Mouse (Mus musculus): Measurements from ENCODE around the gene Mid1.
"Not testable (repeated sequence)": the region's sequence is repeated elsewhere in the genome, so short reads cannot be mapped to it uniquely, and the experiment has no call there.

The Mid1 gene

GRCm38 (mm10) chrX:169989691-169990631 lies 305.0 kb downstream of the Mid1 start:
- peak; percentile 80 for DNase-seq

DNA sequence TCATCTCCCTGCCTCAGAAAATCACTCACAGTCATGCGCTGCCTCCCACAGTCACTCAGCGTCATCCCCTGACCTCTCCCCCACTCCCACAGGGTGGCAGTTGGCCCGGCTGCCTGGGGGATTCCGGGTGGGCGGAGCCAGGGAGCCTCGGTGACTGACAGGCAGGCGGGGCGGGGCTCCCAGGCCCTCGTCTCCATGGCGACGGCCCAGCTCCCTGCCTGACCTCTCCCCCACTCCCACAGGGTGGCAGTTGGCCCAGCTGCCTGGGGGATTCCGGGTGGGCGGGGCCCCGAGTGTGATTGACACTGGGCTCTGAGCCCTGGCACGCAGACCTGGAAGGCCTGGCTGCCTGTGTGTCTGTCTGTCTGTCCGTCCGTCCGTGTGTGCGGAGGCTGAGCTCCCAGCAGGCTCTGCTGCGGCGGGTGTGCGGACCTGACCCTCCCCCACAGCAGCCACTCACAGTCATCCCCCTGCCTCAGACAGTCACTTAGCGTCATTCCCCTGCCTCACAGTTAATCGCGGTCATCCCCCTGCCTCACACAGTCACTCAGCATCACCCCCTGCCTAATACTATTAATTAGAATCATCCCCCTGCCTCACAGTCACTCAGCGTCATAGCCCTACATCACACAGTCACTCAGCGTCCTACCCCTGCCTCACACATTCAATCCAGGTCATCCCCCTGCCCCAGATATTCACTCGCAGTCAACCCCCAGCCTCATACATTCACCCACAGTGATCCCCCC lies 306.3 kb downstream of the Mid1 start:
- peak; percentile 96 for DNase-seq

DNA sequence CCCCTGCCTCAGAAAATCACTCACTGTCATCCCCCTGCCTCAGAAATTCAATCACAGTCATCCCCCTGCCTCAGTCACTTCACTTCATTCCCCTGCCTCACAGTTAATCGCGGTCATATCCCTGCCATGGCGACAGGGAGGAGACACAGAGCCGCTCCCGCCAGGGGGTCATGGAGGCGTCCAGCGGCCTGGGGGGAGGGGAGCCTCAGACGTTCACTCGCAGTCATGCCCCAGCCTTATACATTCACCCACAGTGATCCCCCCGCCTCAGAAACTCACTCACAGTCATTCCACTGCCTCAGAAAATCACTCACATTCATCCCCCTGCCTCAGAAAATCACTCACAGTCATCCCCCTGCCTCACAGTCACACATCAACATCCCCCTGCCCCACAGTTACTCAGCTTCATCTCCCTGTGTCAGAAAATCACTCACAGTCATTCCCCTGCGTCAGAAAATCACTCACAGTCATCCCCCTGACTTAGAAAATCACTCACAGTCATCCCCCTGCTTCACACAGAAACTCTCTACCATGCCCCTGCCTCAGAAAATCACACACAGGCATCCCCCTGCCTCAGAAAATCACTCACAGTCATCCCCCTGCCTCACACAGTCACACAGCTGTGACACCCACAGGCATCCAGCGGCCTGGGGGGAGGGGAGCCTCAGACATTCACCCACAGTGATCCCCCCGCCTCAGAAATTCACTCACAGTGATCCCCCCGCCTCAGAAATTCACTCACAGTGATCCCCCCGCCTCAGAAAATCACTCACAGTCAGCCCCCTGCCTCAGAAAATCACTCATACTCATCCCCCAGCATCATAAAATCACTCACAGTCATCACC lies 307.3 kb downstream of the Mid1 start:
- DNase-seq, result peak; percentile 72

- DNase-seq, result peak; percentile 69
Measured at GRCm38 (mm10) chrX:169992951-169993547, 308.1 kb downstream of the Mid1 start.

DNA sequence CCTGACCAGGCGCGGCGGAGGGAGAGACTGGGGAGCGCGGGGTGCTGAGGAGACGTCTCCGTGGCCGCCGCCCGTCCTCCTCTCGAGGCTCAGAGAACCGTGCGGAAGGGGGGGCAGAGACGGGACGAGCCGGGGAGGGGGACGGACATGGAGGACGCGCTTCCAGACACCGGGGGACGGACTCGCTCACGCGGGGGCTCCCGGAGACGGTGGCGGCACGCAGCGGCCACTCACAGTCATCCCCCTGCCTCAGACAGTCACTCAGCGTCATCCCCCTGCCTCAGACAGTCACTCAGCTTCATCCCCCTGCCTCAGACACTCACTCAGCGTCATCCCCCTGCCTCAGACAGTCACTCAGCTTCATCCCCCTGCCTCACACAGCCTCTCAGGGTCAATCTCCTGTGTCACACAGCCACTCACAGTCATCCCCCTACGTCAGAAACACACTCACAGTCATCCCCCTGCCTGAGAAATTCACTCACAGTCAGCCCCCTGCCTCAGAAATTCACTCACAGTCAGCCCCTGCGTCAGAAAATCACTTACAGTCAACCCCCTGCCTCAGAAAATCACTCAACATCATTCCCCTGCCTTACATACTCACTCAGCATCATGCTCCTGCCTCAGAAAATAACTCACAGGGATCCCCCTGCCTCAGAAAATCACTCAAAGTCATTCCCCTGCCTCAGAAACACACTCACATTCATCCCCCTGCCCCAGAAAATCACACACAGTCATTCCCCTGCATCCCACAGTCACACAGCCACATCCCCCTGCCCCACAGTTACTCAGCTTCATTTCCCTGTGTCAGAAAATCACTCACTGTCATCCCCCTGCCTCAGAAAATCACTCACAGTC lies 309.2 kb downstream of the Mid1 start:
- DNase-seq, result peak; percentile 71

- DNase-seq, result not testable (repeated sequence)
Measured at GRCm38 (mm10) chrX:169994866-169995711, 310.1 kb downstream of the Mid1 start.

DNA sequence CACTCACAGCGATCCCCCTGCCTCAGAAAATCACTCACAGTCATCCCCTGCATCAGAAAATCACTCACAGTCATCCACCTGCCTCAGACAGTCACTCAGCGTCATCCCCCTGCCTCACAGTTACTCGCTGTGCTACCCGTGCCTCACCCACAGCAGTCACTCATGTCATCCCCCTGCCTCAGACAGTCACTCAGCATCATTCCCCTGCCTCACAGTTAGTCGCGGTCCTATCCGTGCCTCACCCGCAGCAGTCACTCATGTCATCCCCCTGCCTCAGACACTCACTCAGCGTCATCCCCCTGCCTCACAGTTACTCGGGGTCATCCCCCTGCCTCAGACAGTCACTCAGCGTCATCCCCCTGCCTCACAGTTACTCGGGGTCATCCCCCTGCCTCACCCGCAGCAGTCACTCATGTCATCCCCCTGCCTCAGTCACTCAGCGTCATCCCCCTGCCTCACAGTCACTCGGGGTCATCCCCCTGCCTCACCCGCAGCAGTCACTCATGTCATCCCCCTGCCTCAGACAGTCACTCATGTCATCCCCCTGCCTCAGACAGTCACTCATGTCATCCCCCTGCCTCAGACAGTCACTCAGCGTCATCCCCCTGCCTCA lies 311.0 kb downstream of the Mid1 start:
- DNase-seq, result peak; percentile 52

DNA sequence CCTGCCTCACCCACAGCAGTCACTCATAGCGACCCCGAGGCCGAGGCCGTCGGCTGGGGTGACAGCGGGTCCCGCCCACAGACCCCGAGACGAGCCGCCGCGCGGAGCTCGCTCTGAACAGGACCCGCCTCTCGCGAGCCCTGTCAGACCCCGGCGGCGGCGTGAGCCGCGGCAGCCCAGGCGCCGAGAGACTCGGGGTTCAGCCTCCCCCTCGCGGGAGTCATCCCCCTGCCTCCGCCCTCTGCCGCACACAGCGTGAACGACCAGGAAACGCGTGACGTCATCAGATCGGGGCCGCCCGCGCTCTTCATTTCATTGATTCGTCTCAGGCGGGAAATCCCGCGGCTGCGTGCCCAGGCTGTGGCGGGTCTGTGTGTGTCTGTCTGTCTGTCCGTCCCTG lies 311.9 kb downstream of the Mid1 start:
- DNase-seq, result peak; percentile 88

- DNase-seq, result not testable (repeated sequence)
Measured at GRCm38 (mm10) chrX:169997456-169997853, 312.5 kb downstream of the Mid1 start.

DNA sequence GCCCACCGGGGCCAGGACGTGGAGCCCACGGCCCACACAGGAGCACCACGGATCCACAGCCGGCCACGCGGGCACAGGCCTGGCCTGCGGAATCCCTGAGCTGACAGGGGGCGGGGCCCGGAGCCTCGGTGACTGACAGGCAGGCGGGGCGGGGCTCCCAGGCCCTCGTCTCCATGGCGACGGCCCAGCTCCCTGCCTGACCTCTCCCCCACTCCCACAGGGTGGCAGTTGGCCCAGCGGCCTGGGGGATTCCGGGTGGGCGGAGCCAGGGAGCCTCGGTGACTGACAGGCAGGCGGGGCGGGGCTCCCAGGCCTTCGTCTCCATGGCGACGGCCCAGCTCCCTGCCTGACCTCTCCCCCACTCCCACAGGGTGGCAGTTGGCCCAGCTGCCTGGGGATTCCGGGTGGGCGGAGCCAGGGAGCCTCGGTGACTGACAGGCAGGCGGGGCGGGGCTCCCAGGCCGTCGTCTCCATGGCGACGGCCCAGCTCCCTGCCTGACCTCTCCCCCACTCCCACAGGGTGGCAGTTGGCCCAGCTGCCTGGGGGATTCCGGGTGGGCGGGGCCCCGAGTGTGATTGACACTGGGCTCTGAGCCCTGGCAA lies 313.0 kb downstream of the Mid1 start:
- DNase-seq, result peak; percentile 98

- DNase-seq, result not testable (repeated sequence)
Measured at GRCm38 (mm10) chrX:169998559-169999219, 313.7 kb downstream of the Mid1 start.

DNA sequence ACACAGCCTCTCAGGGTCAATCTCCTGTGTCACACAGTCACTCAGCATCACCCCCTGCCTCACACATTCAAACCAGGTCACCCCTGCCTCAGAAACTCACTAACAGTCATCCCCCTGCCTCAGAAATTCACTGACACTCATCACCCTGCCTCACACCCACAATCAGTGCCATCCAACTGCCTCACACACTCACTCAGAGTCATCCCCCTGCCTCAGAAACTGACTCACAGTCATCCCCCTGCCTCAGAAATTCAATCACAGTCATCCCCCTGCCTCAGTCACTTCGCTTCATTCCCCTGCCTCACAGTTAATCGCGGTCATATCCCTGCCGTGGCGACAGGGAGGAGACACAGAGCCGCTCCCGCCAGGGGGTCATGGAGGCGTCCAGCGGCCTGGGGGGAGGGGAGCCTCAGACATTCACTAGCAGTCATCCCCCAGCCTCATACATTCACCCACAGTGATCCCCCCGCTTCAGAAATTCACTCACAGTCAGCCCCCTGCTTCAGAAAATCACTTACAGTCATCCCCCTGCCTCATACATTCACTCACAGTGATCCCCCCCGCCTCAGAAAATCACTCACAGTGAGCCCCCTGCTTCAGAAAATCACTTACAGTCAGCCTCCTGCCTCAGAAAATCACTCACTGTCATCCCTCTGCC lies 314.4 kb downstream of the Mid1 start:
- peak; percentile 81 for DNase-seq

DNA sequence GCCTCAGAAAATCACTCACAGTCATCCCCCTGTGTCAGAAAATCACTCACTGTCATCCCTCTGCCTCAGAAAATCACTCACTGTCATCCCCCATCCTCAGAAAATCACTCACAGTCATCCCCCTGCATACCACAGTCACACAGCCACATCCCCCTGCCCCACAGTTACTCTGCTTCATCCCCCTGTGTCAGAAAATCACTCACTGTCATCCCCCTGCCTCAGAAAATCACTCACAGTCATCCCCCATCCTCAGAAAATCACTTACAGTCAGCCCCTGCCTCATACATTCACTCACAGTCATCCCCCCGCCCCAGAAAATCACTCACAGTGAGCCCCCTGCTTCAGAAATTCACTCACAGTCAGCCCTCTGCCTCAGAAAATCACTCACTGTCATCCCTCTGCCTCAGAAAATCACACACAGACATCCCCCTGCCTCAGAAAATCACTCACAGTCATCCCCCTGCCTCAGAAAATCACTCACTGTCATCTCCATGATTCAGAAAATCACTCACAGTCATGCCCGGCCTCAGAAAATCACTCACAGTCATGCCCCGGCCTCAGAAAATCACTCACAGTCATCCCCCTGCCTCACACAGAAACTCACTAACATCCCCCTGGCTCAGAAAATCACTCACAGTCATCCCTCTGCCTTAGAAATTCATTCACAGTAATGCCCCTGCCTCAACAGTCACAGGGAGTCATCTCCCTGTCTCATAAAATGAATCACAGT lies 315.1 kb downstream of the Mid1 start:
- not testable (repeated sequence) for DNase-seq

- peak; percentile 62 for DNase-seq
Measured at GRCm38 (mm10) chrX:170000642-170001387, 315.8 kb downstream of the Mid1 start.

GRCm38 (mm10) chrX:170001388-170001695 lies 316.3 kb downstream of the Mid1 start:
- not testable (repeated sequence) for DNase-seq

- peak; percentile 90 for DNase-seq
Measured at GRCm38 (mm10) chrX:170002510-170003197, 317.7 kb downstream of the Mid1 start.

All from cerebellum, adult 9-11 months (tissue).